Mouse (Mus musculus) Patski (cell line): ENCODE results near the gene Dmgdh. TPM values are rescaled to one million over a fixed set of nuclear protein-coding genes. Genes with fewer than 3 reads are reported as not detected.

Source experiments
- ATAC-seq: fragments of 100-300 bp; one replicate; pipeline ENCODE4 v1.8.0; 2021
- CTCF ChIA-PET: fragments of 350-600 bp; sonication (Branson Sonifier 250); formaldehyde crosslinking; loops from one replicate; lab custom pipeline; 2022; ENCODE audit warnings: inconsistent platforms; lab: Charles Lee
- POLR2A ChIA-PET: fragments of 350-600 bp; sonication (Branson Sonifier 250); formaldehyde crosslinking; loops from one replicate; lab custom pipeline; 2022; ENCODE audit warnings: antibody characterized with exemption, inconsistent platforms; lab: Charles Lee
- DNase-seq: peaks from one replicate; pipeline ENCODE4 v3.0.0-alpha.2; 2011; ENCODE audit warnings: low read depth, low spot score
- H3K27me3 ChIP-seq: fragments of 371-371 bp; one replicate; pipeline ENCODE4 v1.5.1; 2021
- CTCF ChIP-seq: fragments of 100-300 bp; IDR thresholded peaks from one replicate; pipeline ENCODE4 v1.5.1; 2021
- in situ Hi-C: fragments of 300-500 bp; cut with MboI; formaldehyde crosslinking; loops from 3 replicates; pipeline ENCODE4 v1.11.1; 2018; ENCODE audit warnings: low pct_unique_long_range_greater_than_20kb, mixed read lengths
- polyA plus RNA-seq: library from polyadenylated mRNA; unstranded; gene quantifications from one replicate; pipeline ENCODE4 v1.2.3, GENCODE M21; 2021

The Dmgdh gene
- polyA plus RNA-seq, 1 experiment from 2014 or later = not detected

DNA sequence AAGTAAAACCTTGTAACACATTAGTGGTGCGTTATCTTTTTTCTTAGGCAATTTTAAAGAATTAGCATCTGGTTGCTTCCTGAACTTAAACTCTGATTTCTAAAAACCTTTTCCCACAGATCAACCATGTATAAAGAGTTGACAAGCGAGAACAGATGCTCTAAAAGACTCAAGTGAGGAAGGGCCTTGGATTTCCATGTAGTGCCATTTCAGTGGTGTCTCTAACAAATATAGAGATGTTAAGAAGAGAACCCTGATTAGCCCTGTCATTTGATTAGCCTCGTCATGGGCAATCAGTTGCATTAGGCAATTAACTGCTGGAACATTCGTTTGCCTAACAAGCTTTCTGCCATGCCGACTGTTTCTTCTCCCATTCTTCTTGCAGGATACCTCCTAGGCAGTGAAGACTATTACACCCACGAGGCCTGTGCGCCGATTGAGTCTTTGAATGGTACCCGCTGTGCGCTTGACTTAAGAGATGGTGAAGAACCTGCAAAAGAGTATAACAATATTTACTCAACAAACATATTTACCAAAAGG lies 119.5 kb downstream of the Dmgdh start:
- CTCF ChIA-PET = interaction anchor here (1.0 to 1.7 kb wide), 6 partner anchors 75 to 485 kb away, joined by 3 to 4 read pairs (median 3); no protein-coding TSS in a partner anchor
- ATAC-seq (no peak), DNase-seq (no peak)
- in situ Hi-C loops = loop anchor here (5.0 to 25.0 kb wide), 4 partner anchors 279 to 544 kb away; no protein-coding TSS in a partner anchor
- H3K27me3 ChIP-seq = no peaks in the 10 kb centered on the region
- POLR2A ChIA-PET = no interaction called here
- TF ChIP-seq CTCF = no peak

DNA sequence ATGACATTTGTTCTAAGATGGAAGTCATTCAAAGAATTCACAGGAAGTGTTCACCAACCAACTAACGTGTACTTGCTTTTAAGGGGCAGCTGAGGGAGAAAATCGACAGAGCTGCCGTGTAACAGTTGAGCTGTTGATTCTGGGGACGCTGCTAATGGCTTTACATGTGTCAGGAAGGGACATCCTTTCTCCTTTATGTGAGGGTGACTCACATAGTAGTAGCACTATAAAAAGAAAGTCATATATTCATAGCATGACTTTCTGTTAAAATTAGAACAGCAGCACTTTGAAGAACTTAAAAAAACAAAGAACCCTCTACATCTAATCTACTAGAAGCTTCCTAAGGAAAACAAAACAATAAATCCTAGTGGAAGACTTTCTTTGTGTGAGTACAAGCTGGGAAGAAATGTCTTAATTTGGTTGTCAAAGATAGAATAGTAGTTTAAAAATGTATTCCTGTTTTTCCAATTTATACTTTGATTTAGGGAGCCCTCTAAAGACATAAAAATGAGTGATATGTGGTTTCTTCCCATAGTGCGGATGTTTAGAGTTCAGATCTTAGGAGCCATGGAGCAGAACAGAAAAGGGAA lies 122.9 kb downstream of the Dmgdh start:
- DNase-seq (no peak), ATAC-seq (no peak)
- no peak for TF ChIP-seq CTCF
- ChIA-PET POLR2A (interaction anchor here (0.6 kb wide), 1 partner anchor 26 kb away, joined by 3 read pairs; no protein-coding TSS in a partner anchor), CTCF (no interaction called here)
- H3K27me3 ChIP-seq = no peaks in the 10 kb centered on the region
- in situ Hi-C loops = loop anchor here (5.0 to 25.0 kb wide), 3 partner anchors 60 to 540 kb away; no protein-coding TSS in a partner anchor

Other genes starting within 250 kb of the Dmgdh start
- 15.6 TPM for gene Jmy, start 174.6 kb upstream of the Dmgdh start, polyA plus RNA-seq
- not detected for gene Bhmt, start 36.5 kb upstream of the Dmgdh start, polyA plus RNA-seq
- 0.04 TPM for gene Bhmt2, start 131 bp upstream of the Dmgdh start, polyA plus RNA-seq
- gene Arsb, start 97.2 kb downstream of the Dmgdh start, polyA plus RNA-seq = 82.1 TPM